Mouse (Mus musculus): ENCODE data around the gene Prkg2. TPM values are rescaled to one million over a fixed set of nuclear protein-coding genes. Genes with fewer than 3 reads are reported as not detected.

Gene Prkg2
- 1 to 10 TPM; 1.1 TPM for total RNA-seq (2021)
- long read RNA-seq, experiment 1: 0 reads
- long read RNA-seq, experiment 2, full-length matches to known transcripts: 4 of 4 reads
- long read RNA-seq, experiment 2, partial matches to known transcripts: 0 of 4 reads
- long read RNA-seq, experiment 2, other reads (novel, unspliced or antisense): 0 of 4 reads

DNA sequence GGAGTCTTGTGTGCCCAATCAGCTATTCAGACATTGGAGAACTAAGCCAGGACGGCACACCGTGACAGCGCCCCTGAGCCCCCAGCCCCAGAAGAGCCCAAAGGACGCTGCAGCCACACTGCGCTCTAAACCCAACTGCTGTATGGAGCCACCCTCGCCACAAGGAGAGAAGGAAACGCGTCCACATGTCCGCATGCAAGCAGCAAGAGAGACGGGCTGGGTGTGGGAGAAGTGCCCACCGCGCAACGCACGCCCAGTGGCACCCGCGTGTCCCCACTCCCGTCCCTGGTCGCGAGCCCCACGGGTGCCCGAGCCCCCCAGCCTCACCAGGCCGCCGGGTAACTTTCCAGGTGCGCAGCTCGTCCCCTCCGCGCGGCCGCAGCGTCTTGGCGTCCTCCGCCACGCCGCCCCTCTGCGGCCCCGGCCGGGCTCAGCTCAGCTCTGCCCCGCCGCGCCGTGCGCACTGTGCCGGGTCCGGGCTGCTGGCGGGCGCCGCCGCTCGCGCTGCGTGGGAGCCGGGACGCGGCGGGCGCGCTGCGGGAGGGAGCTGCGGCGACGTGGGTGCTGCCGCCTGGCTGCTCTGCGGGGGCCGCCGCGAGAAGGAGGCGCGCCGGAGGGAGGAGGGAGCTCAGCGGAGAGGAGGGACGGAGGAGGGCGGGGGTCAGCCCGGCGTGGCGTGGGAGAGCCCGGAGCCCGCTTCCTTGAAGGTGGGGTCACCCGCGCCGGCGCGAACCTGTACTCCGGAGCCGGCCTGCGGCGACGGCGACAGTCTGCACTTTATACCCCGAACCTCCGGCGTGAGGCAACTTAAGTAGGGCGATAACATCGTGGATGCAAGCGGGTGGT, at the start of gene Prkg2:
Prkg2 (minus strand) TSS at position 756 of the 846 bp plus-strand sequence.
- peak in 1 of 2 experiments; percentile 28 for DNase-seq (ENCODE audit: low spot score in 2 of 2)

DNA sequence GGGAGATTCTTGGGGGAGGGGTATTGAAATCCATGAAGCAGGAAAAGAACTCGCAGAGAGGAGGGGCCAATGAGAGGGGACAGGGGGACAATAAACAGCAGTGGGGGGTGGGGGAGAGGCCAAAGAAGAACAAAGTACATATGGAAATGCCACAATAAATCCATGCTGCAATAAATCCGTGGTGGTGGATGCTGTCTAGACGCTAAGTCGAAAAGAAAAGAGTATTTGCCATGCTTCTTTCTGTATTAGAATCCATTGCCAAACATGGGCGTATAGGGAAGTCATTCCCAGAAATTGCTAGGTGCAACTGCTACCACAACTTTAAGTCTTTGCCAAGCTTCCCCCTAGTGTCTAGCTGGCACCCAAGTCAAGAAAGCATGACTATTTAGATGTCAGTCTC, 46.8 kb upstream of the Prkg2 start:
- no peak for DNase-seq (ENCODE audit: low spot score in 2 of 2)

DNA sequence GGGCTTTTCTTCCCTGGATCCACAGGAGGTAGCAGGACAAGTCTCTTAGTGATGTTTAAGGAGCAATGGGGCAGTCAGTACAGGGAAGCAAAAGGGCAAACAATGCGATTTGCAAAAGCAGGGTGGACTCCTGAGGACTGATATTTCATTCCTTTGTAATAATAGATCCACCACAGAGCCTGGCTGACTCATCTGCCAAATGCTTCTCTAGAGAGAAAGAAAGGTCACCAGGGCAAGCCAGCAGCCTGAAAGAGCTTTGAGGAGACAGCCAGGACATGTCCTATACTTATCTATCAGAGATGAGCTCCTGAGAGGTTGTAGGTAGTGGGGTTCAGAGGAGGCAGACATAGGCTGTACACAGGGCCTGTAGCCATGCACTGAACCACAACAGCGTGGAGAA, 41.2 kb upstream of the Prkg2 start:
- DNase-seq (ENCODE audit: low spot score in 2 of 2): no peak

DNA sequence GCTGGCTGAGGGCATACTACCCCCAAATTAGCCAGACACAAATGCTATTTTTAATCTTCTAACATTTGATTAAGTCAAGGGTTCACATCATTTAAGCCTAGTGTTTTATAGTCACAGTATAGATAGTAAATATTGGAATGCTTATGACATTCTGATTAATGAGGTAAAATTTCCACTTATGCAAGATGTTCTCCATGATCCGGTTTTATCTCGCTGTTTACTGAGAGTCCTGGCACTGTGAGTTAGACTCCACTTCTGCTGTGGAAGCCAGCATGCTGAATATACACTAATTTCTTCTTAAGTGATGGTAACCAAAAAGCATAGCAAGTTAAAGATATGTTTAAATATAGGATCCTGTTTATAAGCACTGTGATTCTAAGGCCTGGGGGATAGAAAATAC, 31.2 kb upstream of the Prkg2 start:
- DNase-seq (ENCODE audit: low spot score in 2 of 2): no peak

DNA sequence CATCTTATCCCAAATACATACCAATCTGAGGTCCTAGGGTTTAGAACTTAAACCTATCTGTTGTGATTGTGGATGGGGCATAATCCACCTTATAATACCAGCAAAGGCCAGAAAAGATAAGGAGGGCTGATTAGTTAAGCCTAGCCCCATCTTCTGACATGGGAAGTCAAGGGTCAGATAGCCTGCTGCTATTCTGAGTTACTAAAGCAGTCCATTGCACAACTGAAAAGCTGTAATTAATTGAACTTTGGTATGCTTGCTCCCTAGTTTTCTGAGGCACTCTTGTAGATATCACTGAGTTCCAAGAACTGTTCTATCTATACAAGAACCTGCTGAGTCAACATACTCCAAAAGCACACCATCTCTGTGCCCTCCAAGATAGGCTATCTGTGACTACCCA, 25.4 kb upstream of the Prkg2 start:
- DNase-seq (ENCODE audit: low spot score in 2 of 2): no peak

DNA sequence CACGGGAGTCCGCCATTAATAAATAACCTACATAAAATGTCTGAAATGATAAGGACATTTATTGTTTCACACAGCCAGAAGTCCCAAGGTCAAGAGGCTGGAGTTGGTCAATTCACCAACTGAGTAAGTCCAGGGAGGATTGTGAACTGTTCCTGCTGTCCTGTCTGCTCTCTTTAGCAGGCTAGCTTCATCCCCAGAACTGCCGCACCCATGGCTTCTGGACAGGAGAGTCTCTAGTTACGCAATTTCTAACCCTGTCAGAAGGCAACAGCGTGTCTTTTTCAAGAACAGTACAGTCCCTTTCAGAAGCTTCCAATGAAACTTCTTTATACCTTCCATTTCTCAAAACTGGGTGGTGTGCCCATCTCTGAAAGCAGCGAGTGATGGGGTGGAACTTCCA, 1.9 kb upstream of the Prkg2 start:
- no peak for DNase-seq (ENCODE audit: low spot score in 2 of 2)

DNA sequence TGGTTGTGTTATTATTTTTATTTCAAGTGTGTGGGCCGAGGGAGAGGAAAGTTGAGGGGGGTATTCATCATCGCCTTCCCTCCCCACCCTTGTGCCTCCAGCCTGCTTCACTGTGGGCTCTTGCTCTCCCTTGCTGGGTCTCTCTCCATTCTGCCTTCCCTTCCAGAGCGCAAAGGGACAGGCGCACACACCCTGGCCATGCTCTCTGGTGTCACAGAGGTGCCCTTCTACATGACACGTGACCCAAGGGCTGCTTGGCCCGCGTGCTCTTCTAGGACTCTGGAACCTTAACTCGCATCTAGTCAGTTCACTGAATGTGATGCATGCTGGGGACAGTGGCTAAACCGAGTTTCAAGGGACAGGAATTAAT, 276 bp upstream of the Prkg2 start:
- DNase-seq (ENCODE audit: low spot score in 2 of 2): no peak

DNA sequence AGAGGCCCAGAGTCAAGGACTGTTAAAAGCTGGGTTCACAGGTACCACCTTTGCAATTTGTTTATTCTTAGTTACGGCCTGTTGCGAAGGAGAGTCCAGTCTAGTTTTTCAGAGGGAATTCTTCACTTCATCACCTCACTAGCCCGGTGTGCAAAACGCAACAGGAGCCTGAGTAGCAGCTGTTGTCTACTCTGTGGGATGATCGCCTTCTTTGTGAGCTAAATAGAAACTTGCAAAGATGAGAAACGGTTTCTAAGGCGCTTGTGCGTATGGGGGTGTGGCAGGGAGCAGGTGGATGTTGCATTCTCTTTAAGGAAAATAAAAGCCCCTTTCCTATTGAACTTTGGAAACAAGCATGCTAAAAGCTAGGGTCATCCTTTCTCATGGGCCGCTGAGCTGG, 1.2 kb downstream of the Prkg2 start:
- no peak for DNase-seq (ENCODE audit: low spot score in 2 of 2)

DNA sequence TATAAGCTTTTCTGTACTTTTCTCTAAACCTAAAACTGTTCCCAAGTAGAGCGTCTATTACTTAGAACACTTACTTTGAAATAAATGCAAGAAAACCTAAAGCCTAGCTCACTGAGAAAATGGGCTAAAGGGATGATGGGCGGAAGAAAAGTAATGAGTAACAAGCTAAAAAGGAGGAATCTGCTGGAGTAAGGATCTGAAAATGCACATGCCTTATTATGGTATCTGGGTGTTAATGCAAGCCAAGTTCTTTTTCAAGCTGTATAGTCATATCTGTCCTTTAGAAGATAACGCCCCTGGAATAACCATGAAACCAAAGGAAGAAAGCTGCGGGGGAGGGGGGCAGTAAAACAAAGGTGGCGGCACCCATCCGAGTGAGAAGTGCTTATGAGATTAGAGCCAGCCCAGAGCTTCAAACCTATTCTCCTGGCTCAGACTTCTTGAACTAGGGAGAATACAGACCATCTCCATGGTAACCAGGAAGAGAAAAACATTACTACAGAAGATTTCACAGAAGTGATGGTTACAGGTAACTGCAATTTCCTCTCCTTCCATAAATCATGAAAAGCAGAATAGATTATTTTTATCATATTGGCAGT, 5.5 kb downstream of the Prkg2 start:
- DNase-seq (ENCODE audit: low spot score in 2 of 2): no peak

DNA sequence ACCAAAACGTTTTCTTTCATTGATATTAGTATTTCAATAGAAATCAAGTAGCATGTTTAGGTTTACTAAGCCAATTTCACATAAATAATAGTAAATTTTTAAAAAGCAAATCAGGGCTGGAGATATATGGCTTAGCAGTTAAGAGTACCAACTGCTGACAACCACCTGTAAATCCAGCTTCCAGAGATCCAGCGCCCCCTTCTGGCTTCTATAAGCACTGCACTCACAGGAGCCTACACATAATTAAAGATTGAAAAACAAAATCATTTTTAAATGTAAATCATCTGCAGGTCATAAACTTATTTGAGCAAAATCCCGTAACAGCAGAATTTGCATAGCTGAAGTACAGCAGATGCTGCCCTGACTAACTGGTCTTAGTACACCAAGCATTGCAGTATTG, 10.8 kb downstream of the Prkg2 start:
- DNase-seq (ENCODE audit: low spot score in 2 of 2): no peak

DNA sequence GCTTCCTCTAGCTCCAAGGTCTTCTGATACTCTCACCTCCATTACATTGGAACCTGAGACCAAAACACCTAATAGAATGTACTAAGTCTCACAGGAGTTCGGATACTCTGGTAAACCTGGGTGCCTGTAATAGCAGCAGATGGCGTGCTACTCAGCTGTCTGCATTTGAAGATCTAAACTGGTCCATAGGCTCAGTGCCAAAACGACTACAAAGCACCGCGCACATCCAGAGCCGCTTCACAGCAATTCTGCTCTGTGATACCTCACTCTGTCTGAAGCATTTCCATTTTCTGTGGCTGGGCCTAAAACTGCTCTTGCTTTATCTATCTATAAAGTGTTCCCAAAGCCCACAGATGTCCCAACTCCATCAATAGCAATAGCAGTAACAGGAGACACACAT, 17.4 kb downstream of the Prkg2 start:
- DNase-seq (ENCODE audit: low spot score in 2 of 2): no peak

DNA sequence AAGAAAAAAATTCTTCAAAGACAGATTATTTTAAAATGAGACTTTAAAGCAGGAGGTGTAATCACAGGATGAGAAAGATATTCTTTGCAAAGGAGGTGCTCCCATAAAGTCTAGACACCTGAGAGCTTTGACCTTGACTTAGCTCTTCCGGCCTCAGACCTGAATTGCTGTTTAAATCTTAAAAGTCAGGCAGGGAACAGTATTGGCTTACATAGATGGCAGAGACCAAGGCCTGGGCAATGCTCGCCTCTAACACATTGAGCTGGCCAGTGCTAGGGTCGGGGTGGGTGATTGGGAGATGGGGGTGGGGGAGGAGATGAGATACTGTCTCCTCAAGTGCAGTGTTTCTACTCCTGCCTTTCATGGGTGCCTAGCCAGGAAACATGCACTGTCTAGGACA, 22.0 kb downstream of the Prkg2 start:
- DNase-seq (ENCODE audit: low spot score in 2 of 2): no peak

DNA sequence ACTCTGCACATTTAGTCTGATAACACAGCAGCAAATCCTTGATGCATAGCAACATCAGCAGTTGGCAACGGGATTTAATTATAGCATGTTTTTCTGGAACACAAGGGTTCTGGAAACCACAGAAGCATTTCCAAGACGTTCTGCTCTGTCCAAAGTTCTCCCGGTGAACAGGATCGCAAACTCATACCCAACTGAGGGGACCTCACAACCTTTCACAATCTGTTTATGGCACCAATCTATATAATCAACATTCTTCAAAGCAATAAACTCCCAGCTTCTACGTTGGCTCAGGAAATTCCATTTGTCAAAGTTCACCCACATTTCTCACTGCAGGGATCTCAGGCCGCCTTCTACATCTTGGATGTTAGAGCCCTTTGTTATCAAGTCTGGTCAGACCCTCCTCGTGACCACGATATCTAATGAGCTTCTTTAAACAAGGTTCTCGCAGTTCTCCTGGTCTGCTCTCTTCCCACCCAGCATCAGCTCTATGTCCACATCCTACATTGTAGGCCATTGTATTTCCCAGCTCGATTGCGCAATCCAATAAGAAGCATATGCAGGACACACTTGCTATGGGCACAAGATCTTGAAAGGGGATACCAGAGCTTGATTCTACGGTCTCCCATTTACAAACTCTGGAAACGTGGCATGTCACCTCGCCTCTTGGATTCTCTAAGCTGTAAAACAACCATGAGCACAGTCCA, 26.6 kb downstream of the Prkg2 start:
- DNase-seq (ENCODE audit: low spot score in 2 of 2): no peak

DNA sequence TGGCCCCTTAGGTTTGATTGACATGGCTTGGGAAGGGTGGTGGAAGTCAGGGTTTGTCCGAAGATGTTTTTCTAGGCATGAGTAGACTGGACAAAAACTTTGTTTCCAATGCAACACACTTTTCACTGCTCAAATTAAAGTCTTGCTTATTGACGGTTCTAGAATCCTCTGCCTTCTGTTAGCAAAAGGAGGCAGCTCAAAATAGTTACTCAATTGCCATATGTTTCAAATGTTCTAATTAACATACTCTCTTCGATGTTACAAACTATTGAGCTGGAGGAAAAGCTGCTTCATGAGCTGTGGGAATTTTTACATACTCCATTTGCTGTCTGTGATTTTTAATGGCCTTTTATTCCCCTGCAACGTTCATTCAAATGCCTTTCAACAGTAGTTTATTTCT, 39.0 kb downstream of the Prkg2 start:
- DNase-seq (ENCODE audit: low spot score in 2 of 2): no peak

DNA sequence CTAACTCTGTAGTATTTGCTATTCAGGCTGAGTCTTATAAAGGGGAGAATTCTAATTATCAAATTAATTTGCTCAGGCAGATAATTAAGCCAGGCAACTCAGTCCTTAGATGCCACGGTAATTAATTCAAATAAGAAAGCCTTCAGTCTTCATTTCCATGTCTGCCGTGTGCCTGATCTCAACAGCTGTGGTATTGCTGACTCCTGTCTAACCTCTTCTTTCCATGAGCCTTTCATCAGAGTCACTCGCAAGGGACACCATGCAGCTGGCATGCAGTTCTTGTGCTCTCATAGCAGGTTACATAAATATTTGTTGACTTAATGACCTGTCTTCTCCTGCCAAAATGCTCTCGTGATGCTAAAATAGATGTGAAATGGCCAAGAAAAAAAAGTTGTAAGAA, 41.4 kb downstream of the Prkg2 start:
- DNase-seq (ENCODE audit: low spot score in 2 of 2): no peak

DNA sequence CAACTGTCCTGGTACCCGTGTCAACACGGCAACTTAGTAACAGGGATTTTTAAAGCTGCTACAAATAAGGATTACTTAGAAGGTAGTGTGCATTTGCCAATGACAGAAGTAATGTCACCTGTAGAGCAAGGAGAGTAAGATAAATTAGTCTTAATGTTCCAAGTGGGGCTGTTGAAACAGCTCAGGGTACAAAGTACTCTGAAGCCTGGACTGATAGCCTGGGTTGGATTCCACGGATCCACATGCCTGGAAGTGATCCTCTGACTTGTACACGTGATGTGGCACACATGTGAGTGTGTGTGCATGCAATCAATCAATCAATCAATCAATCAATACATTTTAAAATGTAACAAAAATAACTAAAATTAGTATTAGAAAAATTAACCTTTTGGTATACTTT, 45.6 kb downstream of the Prkg2 start:
- DNase-seq (ENCODE audit: low spot score in 2 of 2): no peak

DNA sequence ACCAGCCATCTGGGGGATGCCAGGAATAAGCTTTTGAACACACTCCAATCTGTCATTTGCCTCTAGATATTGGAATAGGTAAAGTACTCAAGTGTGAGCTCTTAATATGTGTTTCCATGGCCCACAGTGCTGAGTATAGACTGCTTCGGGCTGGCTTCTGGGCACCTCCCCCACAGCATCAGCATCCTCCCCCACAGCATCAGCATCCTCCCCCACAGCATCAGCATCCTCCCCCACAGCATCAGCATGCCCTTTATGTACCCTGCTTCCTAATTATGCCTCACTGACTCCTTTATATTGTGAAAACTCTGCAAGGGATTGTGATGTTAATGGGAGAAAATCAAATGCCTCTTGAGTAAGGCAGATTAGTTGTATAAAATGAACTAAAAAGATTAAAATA, 49.5 kb downstream of the Prkg2 start:
- DNase-seq (ENCODE audit: low spot score in 2 of 2): no peak

DNA sequence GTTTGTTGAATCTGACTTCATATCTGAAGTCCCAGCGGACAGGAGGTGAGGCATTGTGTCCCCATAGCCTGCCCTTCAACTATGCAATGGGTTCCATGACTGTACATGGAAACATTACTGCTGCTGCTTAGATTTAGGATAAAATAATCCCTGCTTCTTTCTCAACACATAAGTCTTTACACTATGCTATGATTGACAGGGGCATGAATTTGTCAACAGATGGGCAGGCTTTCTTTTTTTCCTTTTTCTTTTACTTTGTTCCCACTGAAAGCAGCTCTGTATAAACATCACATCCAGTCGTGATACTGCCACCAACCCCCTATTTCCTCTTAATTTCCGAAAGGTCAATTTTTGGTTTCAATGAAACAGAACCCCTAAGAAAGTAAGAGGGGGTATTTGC, 50.0 kb downstream of the Prkg2 start:
- DNase-seq (ENCODE audit: low spot score in 2 of 2): no peak

DNA sequence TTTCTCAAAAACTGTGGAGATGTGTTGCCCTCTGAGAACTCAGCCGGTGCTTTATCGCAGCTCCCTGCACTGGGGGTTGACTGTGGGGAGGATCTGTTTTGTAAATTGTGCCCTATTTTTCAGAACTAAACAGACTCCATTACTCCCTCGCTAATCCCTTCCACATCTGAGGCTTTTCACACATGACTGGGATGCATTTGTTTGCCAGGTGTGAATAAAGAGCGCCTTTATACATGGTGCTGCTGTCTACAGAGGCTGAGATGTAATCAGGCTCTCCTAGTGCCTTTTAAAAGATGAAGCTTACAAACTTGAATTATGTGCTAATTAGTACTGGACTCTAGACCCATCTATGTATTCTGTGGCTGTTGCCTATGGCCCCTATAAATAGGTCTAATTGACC, 50.7 kb downstream of the Prkg2 start:
- DNase-seq (ENCODE audit: low spot score in 2 of 2): no peak

DNA sequence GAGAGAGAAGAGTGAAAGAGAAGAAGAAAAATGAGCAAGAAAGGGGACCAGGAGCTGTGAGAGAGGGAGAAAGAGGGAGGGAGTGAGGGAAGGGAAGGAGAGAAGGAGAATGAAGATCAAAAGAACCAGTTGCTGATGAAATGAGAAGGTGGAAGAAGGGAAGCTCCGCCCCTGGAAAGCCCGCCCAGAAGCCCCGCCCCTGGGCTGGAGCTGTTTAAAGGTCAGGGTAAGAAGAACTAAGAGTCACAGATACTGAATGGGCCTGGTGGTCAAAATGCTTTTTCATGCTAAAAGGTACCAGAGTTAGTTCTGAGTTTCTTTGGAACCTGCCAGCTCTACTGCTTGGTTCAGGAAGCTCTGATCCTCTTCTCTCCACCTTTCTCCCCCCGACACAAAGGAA, 51.1 kb downstream of the Prkg2 start:
- DNase-seq (ENCODE audit: low spot score in 2 of 2): no peak

DNA sequence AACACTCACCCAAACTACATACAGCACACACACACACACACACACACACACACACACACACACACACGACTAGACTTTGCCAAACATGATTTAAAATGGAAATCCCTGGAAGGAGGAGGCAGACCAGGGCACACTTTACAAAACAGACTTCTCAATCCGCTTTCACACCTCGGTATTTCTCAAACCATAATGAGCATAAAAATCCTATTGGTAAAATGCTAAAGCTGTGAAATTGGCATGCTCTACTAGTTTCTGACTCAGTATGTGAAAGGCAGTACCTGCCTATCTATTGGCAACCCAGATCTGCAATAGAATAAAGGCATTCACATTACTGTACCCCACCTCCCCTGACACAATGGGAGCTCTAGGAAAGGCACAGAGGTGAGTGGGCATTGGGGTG, 52.1 kb downstream of the Prkg2 start:
- no peak for DNase-seq (ENCODE audit: low spot score in 2 of 2)

DNA sequence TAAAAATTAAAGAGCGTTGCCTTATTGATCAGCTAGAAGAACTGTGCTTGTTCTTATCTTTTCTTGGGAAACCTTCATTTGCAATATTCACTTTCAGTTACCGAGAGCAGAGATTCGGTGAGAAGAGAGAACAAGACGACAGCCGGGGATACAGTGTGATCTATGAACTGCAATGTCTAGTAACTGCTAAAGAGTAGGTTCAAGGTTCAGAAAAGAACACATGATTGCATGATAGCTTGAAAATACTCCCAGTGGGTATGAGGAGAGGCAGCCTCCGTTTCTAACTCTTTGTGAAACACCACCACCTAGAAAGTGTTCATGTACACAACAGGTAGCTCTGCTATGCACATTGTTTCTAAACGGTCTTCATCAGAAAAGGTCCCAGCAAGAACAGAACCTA, 55.8 kb downstream of the Prkg2 start:
- DNase-seq (ENCODE audit: low spot score in 2 of 2): no peak
